Mouse (Mus musculus): Measurements from ENCODE around the gene Gm20388. TPM values are rescaled to one million over a fixed set of nuclear protein-coding genes. Genes with fewer than 3 reads are reported as not detected.
A peak's percentile ranks its signal among the peaks of the same experiment; 100 is the strongest.
"Not testable (repeated sequence)": the region's sequence is repeated elsewhere in the genome, so short reads cannot be mapped to it uniquely, and the experiment has no call there.

The Gm20388 gene
- polyA plus RNA-seq, 1 experiment from 2014 or later: 8.3 TPM

DNA sequence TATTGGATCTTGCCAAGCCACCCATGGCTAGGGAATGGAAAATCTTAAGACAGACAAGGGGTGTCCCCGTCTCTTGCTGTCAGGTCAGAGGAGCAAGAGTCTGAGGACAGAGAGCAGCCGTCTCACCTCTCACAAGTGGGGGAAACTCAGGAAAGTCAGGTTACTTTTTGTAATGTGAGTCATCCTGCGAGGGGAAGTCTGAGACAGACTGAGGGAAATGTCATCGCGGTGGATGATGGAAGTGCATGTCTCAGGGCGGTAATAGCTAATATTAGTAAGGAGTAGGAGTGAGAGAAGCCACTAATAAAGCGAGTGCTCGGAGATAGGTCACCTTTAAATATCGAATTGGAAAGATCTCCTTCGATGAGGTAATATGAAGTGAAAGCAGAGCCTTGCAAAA lies 798.5 kb downstream of the Gm20388 start:
- 72% methylated on average over 10 of the region's 10 CpGs for WGBS
- Histone ChIP-seq H3K9ac (ENCODE audit: low read length) (no peak overlapping the region), H3K27me3 (replicated peaks; ENCODE audit: control insufficient read depth, insufficient read depth, low read length) (no peaks in the 10 kb centered on the region), H3K27ac (ENCODE audit: low read depth) (no peak overlapping the region), H3K9me3 (ENCODE audit: control insufficient read depth, low read length) (no peaks in the 10 kb centered on the region), H3K4me2 (ENCODE audit: low read length) (no peak overlapping the region), H3K4me1 (replicated peaks; ENCODE audit: control insufficient read depth, insufficient read depth, low read length) (no peaks in the 10 kb centered on the region), H3K4me3 (ENCODE audit: low read depth, low read length) (no peak overlapping the region), H3K36me3 (ENCODE audit: control insufficient read depth, insufficient read depth, low read length) (no peaks in the 10 kb centered on the region)
- DNase-seq (ENCODE audit: low spot score) (no peak), ATAC-seq (replicated peaks; ENCODE audit: low FRiP score, low TSS enrichment, low read depth) (no peak)

DNA sequence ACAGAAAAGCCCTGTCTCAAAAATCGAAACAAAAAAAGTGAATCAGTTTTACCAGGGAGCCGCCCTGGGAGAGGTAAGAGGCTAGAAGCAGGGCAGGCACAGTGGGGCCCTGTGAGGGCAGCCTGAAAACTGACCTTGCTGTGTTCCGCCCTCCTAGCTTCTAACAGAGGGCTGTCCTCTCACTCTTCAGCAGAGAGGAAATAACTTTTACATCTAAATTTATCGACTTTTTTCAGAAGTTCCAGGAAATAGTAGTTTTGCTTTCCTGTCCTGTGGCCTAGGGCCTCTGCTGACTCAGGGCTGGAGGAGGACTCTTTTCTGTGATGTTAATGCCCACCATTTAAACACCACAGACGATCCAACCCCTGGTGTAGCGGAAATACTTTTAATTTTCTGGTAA lies 804.6 kb downstream of the Gm20388 start:
- 70% methylated on average over 6 of the region's 6 CpGs for WGBS
- Histone ChIP-seq H3K27me3 (replicated peaks; ENCODE audit: control insufficient read depth, insufficient read depth, low read length) (no peaks in the 10 kb centered on the region), H3K9ac (ENCODE audit: low read length) (no peak overlapping the region), H3K4me2 (ENCODE audit: low read length) (no peak overlapping the region), H3K27ac (ENCODE audit: low read depth) (no peak overlapping the region), H3K4me3 (ENCODE audit: low read depth, low read length) (no peak overlapping the region), H3K9me3 (ENCODE audit: control insufficient read depth, low read length) (no peaks in the 10 kb centered on the region), H3K36me3 (ENCODE audit: control insufficient read depth, insufficient read depth, low read length) (no peaks in the 10 kb centered on the region), H3K4me1 (replicated peaks; ENCODE audit: control insufficient read depth, insufficient read depth, low read length) (no peaks in the 10 kb centered on the region)
- DNase-seq (ENCODE audit: low spot score) (no peak), ATAC-seq (replicated peaks; ENCODE audit: low FRiP score, low TSS enrichment, low read depth) (no peak)

DNA sequence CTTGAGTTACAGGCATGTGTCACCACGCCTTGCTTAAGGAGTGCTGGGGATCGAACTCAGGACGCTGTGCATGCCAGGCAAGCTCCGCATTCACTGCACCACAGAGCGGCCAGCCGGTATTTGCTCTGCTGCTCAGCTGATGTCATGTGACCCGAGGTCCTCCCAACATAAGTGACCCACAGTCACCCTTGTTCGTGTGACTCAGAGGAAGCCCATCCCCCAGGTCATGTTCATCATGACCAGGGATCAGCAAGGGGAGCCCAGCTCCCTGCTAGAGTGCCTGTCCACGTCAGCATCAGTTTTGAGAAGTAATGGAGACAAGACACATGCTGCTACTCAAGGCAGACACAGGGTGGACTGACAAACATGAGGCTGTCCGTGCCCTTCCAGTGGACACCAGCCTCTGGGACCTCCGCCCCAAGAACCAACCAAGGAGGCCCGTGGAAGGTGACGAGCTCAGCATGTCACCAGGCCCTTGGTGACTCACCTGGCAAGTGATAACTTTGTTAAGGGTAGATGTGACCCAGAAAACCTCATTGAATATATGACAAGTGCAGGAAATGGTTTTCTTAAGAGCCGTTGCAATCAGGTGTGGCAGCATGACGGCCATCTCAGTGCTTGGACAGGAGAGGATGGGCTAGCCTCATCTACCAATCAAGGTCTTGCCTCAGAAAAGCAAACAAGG lies 805.5 kb downstream of the Gm20388 start:
- no peak overlapping the region for H3K9ac ChIP-seq (ENCODE audit: low read length)
- WGBS: 76% methylated on average over 15 of the region's 15 CpGs
- ATAC-seq (replicated peaks; ENCODE audit: low FRiP score, low TSS enrichment, low read depth): no peak
- no peaks in the 10 kb centered on the region for H3K9me3 ChIP-seq (ENCODE audit: control insufficient read depth, low read length)
- no peaks in the 10 kb centered on the region for H3K27me3 ChIP-seq (replicated peaks; ENCODE audit: control insufficient read depth, insufficient read depth, low read length)
- H3K27ac ChIP-seq (ENCODE audit: low read depth): no peak overlapping the region
- no peak overlapping the region for H3K4me2 ChIP-seq (ENCODE audit: low read length)
- no peak overlapping the region for H3K4me3 ChIP-seq (ENCODE audit: low read depth, low read length)
- no peak for DNase-seq (ENCODE audit: low spot score)
- H3K4me1 ChIP-seq (replicated peaks; ENCODE audit: control insufficient read depth, insufficient read depth, low read length): no peaks in the 10 kb centered on the region
- H3K36me3 ChIP-seq (ENCODE audit: control insufficient read depth, insufficient read depth, low read length): no peaks in the 10 kb centered on the region

DNA sequence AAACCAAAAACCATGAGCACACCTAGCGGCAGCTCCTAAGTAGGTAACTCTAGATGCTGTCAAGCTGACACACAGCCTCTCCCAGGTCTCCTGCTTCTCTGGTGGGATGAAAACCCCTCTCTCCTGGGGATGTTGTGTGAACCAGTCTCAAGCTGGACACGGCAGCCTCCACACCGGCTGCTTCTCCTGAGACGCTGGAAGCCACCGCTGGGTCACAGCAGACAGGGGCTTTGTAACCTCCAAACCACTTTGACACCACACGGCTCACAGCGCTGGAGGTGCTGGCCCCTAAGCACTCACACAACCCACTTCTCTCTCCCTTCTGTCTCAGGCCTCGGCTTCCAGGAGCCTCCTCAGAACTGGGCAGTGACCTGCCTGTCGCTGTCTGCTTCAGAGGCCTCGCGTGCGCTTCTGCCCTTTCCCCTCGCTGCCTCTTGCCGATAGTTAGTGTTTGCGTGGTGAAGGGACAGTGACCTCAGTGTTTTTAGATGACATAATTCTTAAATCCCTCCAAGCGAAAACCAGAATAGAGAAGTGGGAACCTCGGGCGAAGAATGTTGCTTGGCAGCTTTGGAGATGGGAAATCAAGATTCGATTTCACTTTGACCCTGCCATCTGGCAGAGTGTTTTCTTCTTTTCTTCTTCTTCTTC lies 809.1 kb downstream of the Gm20388 start:
- Histone ChIP-seq H3K9me3 (ENCODE audit: control insufficient read depth, low read length) (no peaks in the 10 kb centered on the region; the same call in 1 of the 2 replicates), H3K4me1 (replicated peaks; ENCODE audit: control insufficient read depth, insufficient read depth, low read length) (no peaks in the 10 kb centered on the region), H3K4me3 (ENCODE audit: low read depth, low read length) (no peak overlapping the region), H3K9ac (ENCODE audit: low read length) (no peak overlapping the region), H3K4me2 (ENCODE audit: low read length) (no peak overlapping the region), H3K27ac (ENCODE audit: low read depth) (no peak overlapping the region), H3K36me3 (ENCODE audit: control insufficient read depth, insufficient read depth, low read length) (no peaks in the 10 kb centered on the region), H3K27me3 (replicated peaks; ENCODE audit: control insufficient read depth, insufficient read depth, low read length) (no peaks in the 10 kb centered on the region)
- DNase-seq (ENCODE audit: low spot score) (peak; percentile 49), ATAC-seq (replicated peaks; ENCODE audit: low FRiP score, low TSS enrichment, low read depth) (no peak)
- 61% methylated on average over 19 of the region's 19 CpGs for WGBS

DNA sequence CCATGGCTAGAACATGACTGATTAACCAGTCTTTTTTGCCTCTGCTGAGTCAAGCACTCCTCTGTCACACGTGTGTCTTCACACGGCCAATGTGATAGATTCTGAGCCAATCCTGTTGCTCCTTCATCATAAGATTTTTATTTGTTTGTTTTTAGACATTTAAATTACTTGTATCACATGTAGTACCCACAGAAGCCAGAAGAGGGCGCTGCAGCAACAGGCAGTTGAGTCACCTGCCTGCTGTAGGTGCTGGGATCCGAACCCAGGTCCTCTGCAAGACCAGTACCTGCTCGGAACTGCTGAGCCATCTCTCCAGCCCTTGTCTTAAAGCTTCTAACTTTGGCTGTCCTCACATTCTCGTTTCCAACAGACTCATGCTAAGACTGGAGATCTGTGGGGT lies 812.4 kb downstream of the Gm20388 start:
- Histone ChIP-seq H3K27ac (ENCODE audit: low read depth) (no peak overlapping the region), H3K4me1 (replicated peaks; ENCODE audit: control insufficient read depth, insufficient read depth, low read length) (no peaks in the 10 kb centered on the region), H3K9ac (ENCODE audit: low read length) (no peak overlapping the region), H3K9me3 (ENCODE audit: control insufficient read depth, low read length) (no peaks in the 10 kb centered on the region; the same call in 1 of the 2 replicates), H3K36me3 (ENCODE audit: control insufficient read depth, insufficient read depth, low read length) (no peaks in the 10 kb centered on the region), H3K4me2 (ENCODE audit: low read length) (no peak overlapping the region), H3K27me3 (replicated peaks; ENCODE audit: control insufficient read depth, insufficient read depth, low read length) (no peaks in the 10 kb centered on the region), H3K4me3 (ENCODE audit: low read depth, low read length) (no peak overlapping the region)
- ATAC-seq (replicated peaks; ENCODE audit: low FRiP score, low TSS enrichment, low read depth) (no peak), DNase-seq (ENCODE audit: low spot score) (no peak)
- 77% methylated on average over 6 of the region's 6 CpGs for WGBS

DNA sequence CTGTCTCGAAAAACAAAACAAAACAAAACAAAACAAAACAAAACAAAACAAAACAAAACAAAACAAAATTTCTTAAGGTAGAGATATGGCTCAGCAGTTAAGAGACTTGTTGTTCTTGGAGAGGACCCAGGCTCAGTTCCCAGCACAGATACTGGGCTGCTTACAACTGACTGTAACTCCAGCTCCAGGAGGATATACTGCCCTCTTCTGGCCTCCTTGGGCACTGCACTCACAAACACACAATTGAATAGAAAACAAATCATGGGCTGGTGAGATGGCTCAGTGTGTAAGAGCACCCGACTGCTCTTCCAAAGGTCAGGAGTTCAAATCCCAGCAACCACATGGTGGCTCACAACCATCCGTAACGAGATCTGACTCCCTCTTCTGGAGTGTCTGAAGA lies 813.5 kb downstream of the Gm20388 start:
- H3K4me3 ChIP-seq (ENCODE audit: low read depth, low read length); H3K27me3 ChIP-seq (replicated peaks; ENCODE audit: control insufficient read depth, insufficient read depth, low read length); H3K4me2 ChIP-seq (ENCODE audit: low read length); H3K9me3 ChIP-seq (ENCODE audit: control insufficient read depth, low read length); H3K4me1 ChIP-seq (replicated peaks; ENCODE audit: control insufficient read depth, insufficient read depth, low read length); ATAC-seq (replicated peaks; ENCODE audit: low FRiP score, low TSS enrichment, low read depth); DNase-seq (ENCODE audit: low spot score); H3K27ac ChIP-seq (ENCODE audit: low read depth); H3K36me3 ChIP-seq (ENCODE audit: control insufficient read depth, insufficient read depth, low read length); H3K9ac ChIP-seq (ENCODE audit: low read length): not testable (repeated sequence)
- WGBS: 98% methylated on average over 2 of the region's 4 CpGs

DNA sequence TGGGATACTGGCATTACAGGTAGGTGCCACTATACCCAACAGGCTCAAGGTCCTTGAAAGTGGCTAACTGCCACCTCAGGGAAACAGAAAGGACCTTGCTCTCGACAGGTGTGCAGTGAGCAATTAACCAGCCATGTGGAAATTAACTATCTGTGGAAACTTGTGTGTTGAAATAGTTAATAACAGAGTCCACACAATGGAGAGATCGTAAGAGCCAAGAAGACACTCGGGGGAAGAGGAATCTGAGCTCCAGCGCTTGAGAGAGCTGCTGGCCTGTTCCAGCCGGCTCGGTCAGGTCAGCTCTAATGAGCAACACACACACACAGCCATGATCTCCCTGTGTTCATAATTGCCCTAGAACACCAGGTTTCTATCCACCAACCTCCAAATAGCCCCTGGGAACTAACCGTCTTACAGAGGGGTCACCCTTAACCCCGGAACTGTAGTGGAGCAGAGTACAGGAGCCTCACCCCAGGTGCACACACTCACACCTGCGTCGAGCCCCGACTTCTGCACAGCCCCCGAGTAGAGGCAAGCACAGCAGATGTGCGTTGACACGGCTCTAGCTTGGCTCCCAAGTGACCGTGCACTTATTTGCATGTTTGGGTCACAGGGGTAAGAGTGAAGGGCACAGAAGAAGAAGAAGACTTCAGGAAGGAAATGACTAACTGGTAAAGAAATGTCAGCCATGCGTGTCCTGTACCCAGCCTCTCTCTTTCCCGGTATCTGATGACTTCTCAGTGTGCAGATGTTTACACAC lies 814.4 kb downstream of the Gm20388 start:
- H3K4me1 ChIP-seq (replicated peaks; ENCODE audit: control insufficient read depth, insufficient read depth, low read length): no peaks in the 10 kb centered on the region
- DNase-seq (ENCODE audit: low spot score) (no peak), ATAC-seq (replicated peaks; ENCODE audit: low FRiP score, low TSS enrichment, low read depth) (no peak)
- no peaks in the 10 kb centered on the region for H3K27me3 ChIP-seq (replicated peaks; ENCODE audit: control insufficient read depth, insufficient read depth, low read length)
- WGBS: 68% methylated on average over 17 of the region's 17 CpGs
- no peak overlapping the region for H3K4me2 ChIP-seq (ENCODE audit: low read length)
- H3K9me3 ChIP-seq (ENCODE audit: control insufficient read depth, low read length): no peaks in the 10 kb centered on the region; the same call in 1 of the 2 replicates
- H3K4me3 ChIP-seq (ENCODE audit: low read depth, low read length): no peak overlapping the region
- no peaks in the 10 kb centered on the region for H3K36me3 ChIP-seq (ENCODE audit: control insufficient read depth, insufficient read depth, low read length)
- H3K27ac ChIP-seq (ENCODE audit: low read depth): no peak overlapping the region
- H3K9ac ChIP-seq (ENCODE audit: low read length): no peak overlapping the region

DNA sequence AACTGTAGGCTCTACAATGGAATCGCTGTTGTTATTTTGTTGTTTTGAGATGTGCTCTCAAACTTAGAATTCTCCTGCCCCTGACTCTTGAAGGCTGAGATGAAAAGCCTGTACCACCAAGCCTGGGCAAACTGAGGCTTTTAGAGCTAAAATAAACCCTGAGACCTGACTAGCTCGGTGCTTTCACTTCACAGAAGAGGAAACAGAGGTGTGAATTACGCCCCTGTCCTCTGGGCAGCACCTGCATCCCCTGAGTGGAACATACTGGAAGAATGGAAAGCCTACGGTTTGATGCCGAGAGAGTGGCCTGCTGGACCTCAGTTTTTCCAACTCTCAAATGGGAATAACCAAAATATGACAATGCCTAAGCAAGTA lies 814.9 kb downstream of the Gm20388 start:
- Histone ChIP-seq H3K9me3 (ENCODE audit: control insufficient read depth, low read length) (no peaks in the 10 kb centered on the region; the same call in 1 of the 2 replicates), H3K27ac (ENCODE audit: low read depth) (no peak overlapping the region), H3K27me3 (replicated peaks; ENCODE audit: control insufficient read depth, insufficient read depth, low read length) (no peaks in the 10 kb centered on the region), H3K4me1 (replicated peaks; ENCODE audit: control insufficient read depth, insufficient read depth, low read length) (no peaks in the 10 kb centered on the region), H3K9ac (ENCODE audit: low read length) (no peak overlapping the region), H3K4me3 (ENCODE audit: low read depth, low read length) (no peak overlapping the region), H3K36me3 (ENCODE audit: control insufficient read depth, insufficient read depth, low read length) (no peaks in the 10 kb centered on the region), H3K4me2 (ENCODE audit: low read length) (no peak overlapping the region)
- no peak for DNase-seq (ENCODE audit: low spot score)
- no peak for ATAC-seq (replicated peaks; ENCODE audit: low FRiP score, low TSS enrichment, low read depth)
- WGBS: 81% methylated on average over 5 of the region's 5 CpGs
